Mouse (Mus musculus) lung, adult 2 months (tissue): ENCODE measurements around the gene Far1. TPM values are rescaled to one million over a fixed set of nuclear protein-coding genes. Genes with fewer than 3 reads are reported as not detected.

Experiments used
- DNase-seq: peaks from one replicate; pipeline ENCODE4 v3.0.0; 2022
- H3K4me1 ChIP-seq: fragments of 200-500 bp; 2 replicates; pipeline ENCODE4 v1.6.1; 2011; ENCODE audit warnings: low read length; ENCODE audit not compliant: control insufficient read depth, insufficient read depth
- H3K4me3 ChIP-seq: fragments of 200-500 bp; replicated peaks from 2 replicates; pipeline ENCODE3; 2011; ENCODE audit warnings: low read depth, mild to moderate bottlenecking, control low read depth, low read length; ENCODE audit errors: extremely low read depth
- CTCF ChIP-seq: fragments of 200-500 bp; IDR thresholded peaks from 2 replicates; pipeline ENCODE4 v1.5.1; 2011; ENCODE audit warnings: mild to moderate bottlenecking, low read length, control low read depth; ENCODE audit not compliant: insufficient read depth
- POLR2A ChIP-seq: fragments of 200-500 bp; IDR thresholded peaks from 2 replicates; pipeline ENCODE4 v1.6.1; 2011; ENCODE audit warnings: low read depth, mild to moderate bottlenecking, control low read depth, low read length, borderline replicate concordance; ENCODE audit errors: extremely low read depth
- WGBS: fragments of 180-500 bp; shearing (Covaris S2); methylation state at CpG from one replicate; pipeline ENCODE4 v1.1.7; 2018; 5-methylcytosine and 5-hydroxymethylcytosine counted together
- polyA plus RNA-seq: library from polyadenylated mRNA; depleted of rRNA; stranded (reverse); fragments of >200 nt; gene quantifications from 2 replicates; pipeline ENCODE4 v1.2.3, GENCODE M21; 2012; rRNA removed

Far1 gene
- polyA plus RNA-seq, 1 experiment = 16.9 TPM

GRCm38 (mm10) chr7:113597231-113597630 lies 83.6 kb downstream of the Far1 start:
- Histone ChIP-seq H3K4me3 (no peak overlapping the region), H3K4me1 (no peaks in the 10 kb centered on the region)
- TF ChIP-seq POLR2A = no peak
- no peak for TF ChIP-seq CTCF
- no peak for DNase-seq

GRCm38 (mm10) chr7:113601803-113602202 lies 88.2 kb downstream of the Far1 start:
- 65% methylated on average over 3 of the region's 3 CpGs for WGBS
- TF ChIP-seq POLR2A = no peak
- TF ChIP-seq CTCF = no peak
- Histone ChIP-seq H3K4me3 (no peak overlapping the region), H3K4me1 (no peaks in the 10 kb centered on the region)
- no peak for DNase-seq

DNA sequence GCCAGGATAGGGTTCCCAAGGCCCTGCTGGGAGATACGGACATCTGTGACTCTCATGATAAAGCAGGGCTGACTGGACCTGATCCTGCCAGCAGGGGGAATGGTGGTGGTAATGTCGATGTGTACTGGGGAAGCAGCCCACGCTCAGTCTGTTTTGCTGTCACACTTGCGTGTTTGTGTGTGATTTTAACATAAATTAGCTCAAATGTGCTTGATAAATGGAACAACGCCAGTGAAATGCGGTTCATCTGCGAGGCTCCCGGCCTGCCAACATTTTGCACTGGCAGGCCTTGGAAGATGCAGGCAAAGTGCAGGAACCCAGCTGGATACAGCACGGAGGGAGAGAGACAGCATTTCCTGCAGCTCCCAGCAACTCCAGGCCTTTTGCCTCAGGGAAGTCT lies 94.3 kb downstream of the Far1 start:
- no peak for TF ChIP-seq CTCF
- no peak for TF ChIP-seq POLR2A

GRCm38 (mm10) chr7:113609027-113609705 lies 95.5 kb downstream of the Far1 start:
- 19% methylated on average over 8 of the region's 8 CpGs for WGBS
- DNase-seq = peak; percentile 16
- TF ChIP-seq CTCF (no peak), POLR2A (no peak)

More for the DNA sequence above, 94.3 kb downstream of the Far1 start:
- H3K4me1 ChIP-seq = no peaks in the 10 kb centered on the region
- no peak overlapping the region for H3K4me3 ChIP-seq
- DNase-seq = no peak
- 46% methylated on average over 9 of the region's 9 CpGs for WGBS

GRCm38 (mm10) chr7:113612628-113613027 lies 99.0 kb downstream of the Far1 start:
- DNase-seq = no peak
- WGBS = 60% methylated on average over 4 of the region's 4 CpGs
- TF ChIP-seq CTCF = no peak
- TF ChIP-seq POLR2A = no peak
- Histone ChIP-seq H3K4me3 (no peak overlapping the region), H3K4me1 (no peaks in the 10 kb centered on the region)

More at GRCm38 (mm10) chr7:113609027-113609705, 95.5 kb downstream of the Far1 start:
- Histone ChIP-seq H3K4me1 (no peaks in the 10 kb centered on the region), H3K4me3 (no peak overlapping the region)

DNA sequence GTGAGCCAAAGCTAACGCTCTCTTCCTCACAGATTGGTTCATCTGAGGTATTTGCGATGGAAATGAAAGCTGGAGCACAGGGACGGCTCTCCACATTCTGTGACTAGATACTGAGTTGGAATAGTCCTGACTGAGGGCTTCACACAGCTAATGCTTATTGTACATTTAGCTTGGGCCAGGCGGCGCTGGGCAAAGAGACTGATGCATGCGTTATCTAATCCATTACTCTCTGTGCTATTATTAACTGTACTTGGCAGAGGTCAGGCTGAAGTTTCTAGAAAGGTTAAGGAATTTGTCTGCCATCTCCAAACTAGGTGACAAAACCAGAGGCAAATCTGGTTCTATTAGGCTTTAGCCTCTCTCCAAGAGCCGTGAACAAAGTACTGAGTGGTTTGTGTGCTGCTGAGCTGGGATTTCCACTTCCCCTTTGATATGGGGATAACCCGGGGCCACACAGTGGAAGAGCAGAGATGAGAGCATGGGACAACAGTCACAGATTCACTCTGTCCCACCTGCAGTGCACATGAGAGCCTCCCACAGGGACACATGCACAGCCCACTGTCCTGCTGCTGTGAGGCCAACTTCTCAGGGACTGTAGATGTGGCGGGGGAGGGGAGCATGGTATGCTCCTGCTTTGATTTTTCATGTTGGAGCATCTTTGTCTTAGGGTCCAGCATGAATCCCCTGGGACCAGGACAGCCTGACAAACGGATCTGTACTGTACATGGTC lies 100.7 kb downstream of the Far1 start:
- H3K4me3 ChIP-seq = no peak overlapping the region
- no peak for TF ChIP-seq POLR2A
- no peak for TF ChIP-seq CTCF
- 75% methylated on average over 10 of the region's 10 CpGs for WGBS
- no peak for DNase-seq
- H3K4me1 ChIP-seq = no peaks in the 10 kb centered on the region

GRCm38 (mm10) chr7:113619166-113619565 lies 105.5 kb downstream of the Far1 start:
- no peak overlapping the region for H3K4me3 ChIP-seq
- 71% methylated on average over 2 of the region's 2 CpGs for WGBS
- TF ChIP-seq POLR2A (no peak), CTCF (no peak)
- H3K4me1 ChIP-seq = no peaks in the 10 kb centered on the region
- no peak for DNase-seq

GRCm38 (mm10) chr7:113619768-113620167 lies 106.1 kb downstream of the Far1 start:
- TF ChIP-seq POLR2A = no peak
- no peak for TF ChIP-seq CTCF
- WGBS = 75% methylated on average over 9 of the region's 9 CpGs
- H3K4me3 ChIP-seq = no peak overlapping the region
- DNase-seq = no peak
- no peaks in the 10 kb centered on the region for H3K4me1 ChIP-seq

Other genes with a start within 250 kb of the Far1 start
- 10.4 and 11.7 TPM in 2 replicates for gene Btbd10, start 144.4 kb upstream of the Far1 start, polyA plus RNA-seq
- gene Pth, start 125.3 kb upstream of the Far1 start, polyA plus RNA-seq = not detected in 2 replicates